Mouse (Mus musculus) myocyte (in vitro differentiated cells): ENCODE data around the gene Tuba1c. TPM values are rescaled to one million over a fixed set of nuclear protein-coding genes. Genes with fewer than 3 reads are reported as not detected.
"Not testable (repeated sequence)": the region's sequence is repeated elsewhere in the genome, so short reads cannot be mapped to it uniquely, and the experiment has no call there.

Source experiments
- H3K27me3 ChIP-seq: one replicate; pipeline ENCODE4 v1.6.1; 2011; ENCODE audit not compliant: control insufficient read depth, insufficient read depth, insufficient read length
- H3K36me3 ChIP-seq: one replicate; pipeline ENCODE4 v1.6.1; 2011; ENCODE audit not compliant: control insufficient read depth, insufficient read depth
- H3K4me2 ChIP-seq: one replicate; pipeline ENCODE4 v1.6.1; 2011; ENCODE audit warnings: low read depth, control low read depth
- H3K4me3 ChIP-seq: one replicate; pipeline ENCODE4 v1.5.1; 2011; ENCODE audit warnings: mild to moderate bottlenecking, control low read depth, moderate library complexity
- H3K79me2 ChIP-seq: one replicate; pipeline ENCODE4 v1.6.1; 2011; ENCODE audit not compliant: control insufficient read depth, insufficient read depth
- H3ac ChIP-seq: one replicate; pipeline ENCODE4 v1.6.1; 2011; ENCODE audit not compliant: control insufficient read depth, insufficient read length
- CEBPB ChIP-seq: IDR thresholded peaks from 2 replicates; pipeline ENCODE4 v1.6.1; 2011; ENCODE audit warnings: mild to moderate bottlenecking, moderate library complexity; ENCODE audit not compliant: poor library complexity, insufficient read depth, severe bottlenecking
- E2F4 ChIP-seq: IDR thresholded peaks from one replicate; pipeline ENCODE4 v1.6.1; 2011; ENCODE audit warnings: mild to moderate bottlenecking, control low read depth, moderate library complexity; ENCODE audit not compliant: insufficient read depth
- MAX ChIP-seq: IDR thresholded peaks from one replicate; pipeline ENCODE4 v1.6.1; 2011; ENCODE audit warnings: low read depth, mild to moderate bottlenecking, control low read depth
- MYOD1 ChIP-seq, 3 experiments: IDR thresholded peaks; one replicate each; pipeline ENCODE4 v1.6.1; 2011; ENCODE audit warnings: control low read depth in 2 of 3, low read depth in 2 of 3, mild to moderate bottlenecking in 2 of 3, moderate library complexity in 1 of 3; ENCODE audit not compliant: insufficient read length in 2 of 3, control insufficient read depth in 1 of 3
- MYOG ChIP-seq, 3 experiments: IDR thresholded peaks; one replicate each; pipeline ENCODE4 v1.6.1; 2011; ENCODE audit warnings: control low read depth in 2 of 3, low read depth in 2 of 3, mild to moderate bottlenecking in 2 of 3; ENCODE audit not compliant: insufficient read length in 2 of 3, control insufficient read depth in 1 of 3, insufficient read depth in 1 of 3
- POLR2A ChIP-seq: IDR thresholded peaks from one replicate; pipeline ENCODE4 v1.6.1; 2011; ENCODE audit warnings: low read depth, mild to moderate bottlenecking, control low read depth, moderate library complexity; ENCODE audit not compliant: insufficient read length
- POLR2AphosphoS2 ChIP-seq: IDR thresholded peaks from one replicate; pipeline ENCODE4 v1.6.1; 2011; ENCODE audit warnings: low read depth, control low read depth; ENCODE audit not compliant: insufficient read length
- REST ChIP-seq: IDR thresholded peaks from one replicate; pipeline ENCODE4 v1.6.1; 2011; ENCODE audit warnings: mild to moderate bottlenecking, control low read depth, moderate library complexity; ENCODE audit not compliant: insufficient read depth, insufficient read length
- SRF ChIP-seq: IDR thresholded peaks from one replicate; pipeline ENCODE4 v1.6.1; 2011; ENCODE audit warnings: low read depth; ENCODE audit not compliant: control insufficient read depth, insufficient read length
- TCF12 ChIP-seq: IDR thresholded peaks from one replicate; pipeline ENCODE4 v1.6.1; 2011; ENCODE audit warnings: mild to moderate bottlenecking, control low read depth; ENCODE audit not compliant: poor library complexity, insufficient read depth, severe bottlenecking
- TCF3 ChIP-seq: IDR thresholded peaks from one replicate; pipeline ENCODE4 v1.6.1; 2011; ENCODE audit warnings: low read depth, control low read depth; ENCODE audit not compliant: insufficient read length
- USF1 ChIP-seq: IDR thresholded peaks from one replicate; pipeline ENCODE4 v1.6.1; 2011; ENCODE audit warnings: low read depth, mild to moderate bottlenecking, control low read depth, moderate library complexity
- polyA plus RNA-seq: library from polyadenylated mRNA; unstranded; fragments of >200 nt; fragmentation: generic; extraction: Trizol; gene quantifications from one replicate; pipeline ENCODE4 v1.2.1, GENCODE M21; 2012; ENCODE audit warnings: missing spikeins

The Tuba1c gene
- polyA plus RNA-seq, 1 experiment: 462 TPM

- H3K36me3 ChIP-seq: peaks cover 29% of the 10 kb centered on the region
- H3K4me3 ChIP-seq: no peak overlapping the region
- no peaks in the 10 kb centered on the region for H3K27me3 ChIP-seq
- TF ChIP-seq CEBPB (no peak), MAX (no peak), TCF3 (no peak), POLR2AphosphoS2 (peak; percentile 64), POLR2A (no peak), TCF12 (no peak)
- no peak overlapping the region for H3ac ChIP-seq
- no peak overlapping the region for H3K4me2 ChIP-seq
- peaks cover 8% of the 10 kb centered on the region for H3K79me2 ChIP-seq
Observed at GRCm38 (mm10) chr15:99039996-99040919, 10.6 kb downstream of the Tuba1c start.

DNA sequence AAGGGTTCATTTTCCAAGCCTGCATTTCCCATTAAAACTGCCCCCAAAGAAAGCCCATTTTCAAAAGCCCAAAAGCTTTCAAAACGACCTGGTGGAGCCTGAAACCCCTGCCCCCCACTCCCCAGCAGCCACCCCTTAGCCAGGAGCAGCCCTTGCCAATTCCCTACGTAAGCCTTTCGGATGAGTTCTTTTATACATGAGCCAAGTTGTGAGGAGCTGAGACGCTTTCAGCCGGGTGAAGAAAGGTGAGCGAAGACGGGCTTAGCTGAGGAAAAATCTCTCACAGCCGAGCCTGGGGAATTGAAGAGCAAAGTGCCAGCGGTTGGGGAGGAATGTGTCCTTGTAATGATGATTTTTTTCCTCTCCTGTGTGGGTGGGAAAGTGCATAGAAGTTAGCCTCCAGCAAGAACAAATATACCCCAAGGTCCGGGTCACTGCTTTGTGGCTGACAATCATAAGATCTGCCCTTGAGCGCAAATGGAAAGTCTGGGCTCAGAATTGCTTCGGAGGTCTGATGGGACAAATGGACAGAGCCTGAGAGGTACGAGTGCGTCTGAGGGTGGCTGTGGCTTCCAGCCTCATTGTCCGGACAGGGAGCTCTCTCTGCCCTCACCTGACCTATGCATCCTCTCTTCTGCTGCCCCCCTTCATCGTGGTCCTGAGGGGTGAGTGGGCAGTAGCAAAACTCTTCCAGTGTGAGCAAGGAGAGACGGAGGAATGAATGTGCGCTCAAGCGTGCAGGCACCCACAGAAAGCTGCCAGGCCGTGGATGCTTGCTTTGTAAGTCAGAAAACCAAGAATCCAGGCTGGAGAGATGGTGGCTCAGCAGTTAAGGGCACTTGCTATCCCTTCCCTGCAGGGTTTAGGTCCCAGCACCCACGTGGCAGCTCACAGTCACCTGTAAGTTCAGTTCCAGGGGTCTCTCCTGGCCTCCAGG, 11.5 kb downstream of the Tuba1c start:
- Histone ChIP-seq H3K36me3 (peaks cover 19% of the 10 kb centered on the region), H3K4me2 (no peak overlapping the region), H3K27me3 (no peaks in the 10 kb centered on the region), H3K4me3 (no peak overlapping the region), H3ac (no peak overlapping the region), H3K79me2 (peaks cover 1% of the 10 kb centered on the region)
- no peak for TF ChIP-seq TCF12
- no peak for TF ChIP-seq TCF3
- TF ChIP-seq MYOD1 (IDR thresholded peaks at IDR 0.05; ENCODE audit: control insufficient read depth in 1 of 3, insufficient read length in 2 of 3, low read depth in 2 of 3): no peak
- TF ChIP-seq REST: no peak
- no peak for TF ChIP-seq POLR2A
- TF ChIP-seq SRF: no peak
- no peak for TF ChIP-seq CEBPB
- no peak for TF ChIP-seq MYOG (IDR thresholded peaks at IDR 0.05; ENCODE audit: control insufficient read depth in 1 of 3, insufficient read depth in 1 of 3, insufficient read length in 2 of 3, low read depth in 2 of 3)
- no peak for TF ChIP-seq MAX
- no peak for TF ChIP-seq POLR2AphosphoS2
- no peak for TF ChIP-seq USF1
- no peak for TF ChIP-seq E2F4

- no peaks in the 10 kb centered on the region for H3K27me3 ChIP-seq
- H3K36me3 ChIP-seq: peaks cover 12% of the 10 kb centered on the region
- no peaks in the 10 kb centered on the region for H3K79me2 ChIP-seq
- no peak overlapping the region for H3K4me2 ChIP-seq
- H3K4me3 ChIP-seq: no peak overlapping the region
- H3ac ChIP-seq: no peak overlapping the region
- TF ChIP-seq TCF3 (no peak), REST (no peak), TCF12 (no peak), E2F4 (no peak), CEBPB (no peak), POLR2A (no peak)
Observed at GRCm38 (mm10) chr15:99042334-99042733, 12.6 kb downstream of the Tuba1c start.

GRCm38 (mm10) chr15:99044854-99045253, 15.2 kb downstream of the Tuba1c start:
- TF ChIP-seq TCF3 (no peak), SRF (no peak), MYOG (IDR thresholded peaks at IDR 0.05; ENCODE audit: control insufficient read depth in 1 of 3, insufficient read depth in 1 of 3, insufficient read length in 2 of 3, low read depth in 2 of 3) (no peak), REST (no peak), MAX (no peak), USF1 (no peak), E2F4 (no peak), MYOD1 (IDR thresholded peaks at IDR 0.05; ENCODE audit: control insufficient read depth in 1 of 3, insufficient read length in 2 of 3, low read depth in 2 of 3) (no peak), POLR2AphosphoS2 (no peak), POLR2A (no peak), TCF12 (no peak), CEBPB (no peak)
- Histone ChIP-seq H3K4me2 (peak overlapping the region; percentile 30), H3K27me3 (no peaks in the 10 kb centered on the region), H3K36me3 (no peaks in the 10 kb centered on the region), H3ac (no peak overlapping the region), H3K79me2 (no peaks in the 10 kb centered on the region), H3K4me3 (no peak overlapping the region)

DNA sequence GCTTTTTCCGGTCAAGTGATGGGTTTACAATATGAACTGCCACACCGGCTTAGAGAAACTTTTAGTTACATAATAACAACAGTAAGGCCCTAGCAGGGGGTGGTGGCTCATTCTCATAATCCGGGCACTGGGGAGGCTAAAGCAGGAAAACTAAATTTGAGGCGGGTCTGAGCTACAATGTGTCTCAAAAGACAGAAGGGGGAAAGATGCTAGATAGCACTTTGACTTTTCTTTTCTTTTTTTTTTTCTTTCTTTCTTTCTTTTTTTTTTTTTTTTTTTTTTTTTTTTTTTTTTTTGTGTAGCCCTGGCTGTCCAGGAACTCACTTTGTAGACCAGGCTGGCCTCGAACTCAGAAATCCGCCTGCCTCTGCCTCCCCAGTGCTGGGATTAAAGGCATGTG, 16.0 kb downstream of the Tuba1c start:
- not testable (repeated sequence) for H3K36me3 ChIP-seq, H3K27me3 ChIP-seq, H3ac ChIP-seq, H3K4me3 ChIP-seq, H3K4me2 ChIP-seq, H3K79me2 ChIP-seq
